Mouse (Mus musculus): ENCODE data around the gene Dhdds.

GRCm38 (mm10) chr4:134016208-134016607 lies 15.5 kb upstream of the Dhdds start:
- TF ChIP-seq CTCF (conservative IDR thresholded peaks at IDR 0.05; ENCODE audit: low read length) (no peak), POU5F1 (IDR thresholded peaks at IDR 0.05; ENCODE audit: borderline replicate concordance, low read length) (no peak)

Measured in E14TG2a.4 (cell line).